Mouse (Mus musculus) heart, embryonic 14.5 days (tissue): ENCODE measurements around the gene Uba7. TPM values are rescaled to one million over a fixed set of nuclear protein-coding genes. Genes with fewer than 3 reads are reported as not detected.

Experiments used
- ATAC-seq: fragments of 200-750 bp; cut with Nextera tagmentation; 2 replicates; pipeline ENCODE4 v1.8.0; 2017; ENCODE audit warnings: low read depth, moderate TSS enrichment; ENCODE audit not compliant: insufficient number of reproducible peaks, insufficient read depth, low FRiP score
- H3K27ac ChIP-seq, 2 experiments: fragments of 200-500 bp in 1 of 2; fragments of 300-500 bp in 1 of 2; sonication (generic) in 1 of 2; replicated peaks in 1 of 2; 2 replicates each; pipeline ENCODE4 v1.5.1; 2012 to 2014; ENCODE audit warnings: low read depth in 2 of 2, low read length in 2 of 2, control low read depth in 1 of 2, mild to moderate bottlenecking in 1 of 2, mixed read lengths in 1 of 2; ENCODE audit not compliant: control insufficient read depth in 1 of 2, insufficient read depth in 1 of 2
- H3K27me3 ChIP-seq: fragments of 300-500 bp; sonication (generic); 2 replicates; pipeline ENCODE4 v1.6.1; 2014; ENCODE audit warnings: mild to moderate bottlenecking, low read length, control low read depth; ENCODE audit not compliant: control insufficient read depth, insufficient read depth
- H3K36me3 ChIP-seq: fragments of 300-500 bp; sonication (generic); 2 replicates; pipeline ENCODE4 v1.6.1; 2014; ENCODE audit warnings: mild to moderate bottlenecking, control low read depth, low read length, mixed read lengths; ENCODE audit not compliant: control insufficient read depth, insufficient read depth
- H3K4me1 ChIP-seq, 2 experiments: fragments of 200-500 bp in 1 of 2; fragments of 300-500 bp in 1 of 2; sonication (generic) in 1 of 2; 2 replicates each; pipeline ENCODE4 v1.6.1; 2012 to 2014; ENCODE audit warnings: low read length in 2 of 2, control low read depth in 1 of 2, mixed read lengths in 1 of 2; ENCODE audit not compliant: control insufficient read depth in 2 of 2, insufficient read depth in 2 of 2
- H3K4me2 ChIP-seq: fragments of 300-500 bp; sonication (generic); 2 replicates; pipeline ENCODE4 v1.6.1; 2014; ENCODE audit warnings: mild to moderate bottlenecking, low read length
- H3K4me3 ChIP-seq, 2 experiments: fragments of 200-500 bp in 1 of 2; fragments of 300-500 bp in 1 of 2; sonication (generic) in 1 of 2; 2 replicates each; pipeline ENCODE4 v1.5.1; 2012 to 2014; ENCODE audit warnings: low read length in 2 of 2, mild to moderate bottlenecking in 2 of 2, control low read depth in 1 of 2, low read depth in 1 of 2, moderate library complexity in 1 of 2; ENCODE audit not compliant: control insufficient read depth in 1 of 2, insufficient read depth in 1 of 2
- H3K9ac ChIP-seq: fragments of 300-500 bp; sonication (generic); 2 replicates; pipeline ENCODE4 v1.6.1; 2014; ENCODE audit warnings: mild to moderate bottlenecking, low read length
- H3K9me3 ChIP-seq: fragments of 300-500 bp; sonication (generic); 2 replicates; pipeline ENCODE4 v1.6.1; 2016; ENCODE audit warnings: low read length, control low read depth; ENCODE audit not compliant: control insufficient read depth
- WGBS: fragments of 180-500 bp; shearing (Covaris S2); extraction: QIAGEN DNeasy Blood & Tissue Kit; methylation state at CpG from one replicate; pipeline ENCODE4 v1.1.7; 2014; 5-methylcytosine and 5-hydroxymethylcytosine counted together
- polyA plus RNA-seq: library from polyadenylated mRNA; unstranded; fragments of >200 nt; fragmentation: Nextera tagmentation; extraction: Ambion mirVana; gene quantifications from 2 replicates; pipeline ENCODE4 v1.2.1, GENCODE M21; 2014

The Uba7 gene
- polyA plus RNA-seq, 1 experiment from 2014 or later, result 33.1 TPM

GRCm38 (mm10) chr9:107971690-107972541 is 3.4 kb upstream of the Uba7 start:
- WGBS, result 53% methylated on average over 8 of the region's 8 CpGs
- Histone ChIP-seq H3K9ac (no peak overlapping the region), H3K9me3 (no peaks in the 10 kb centered on the region), H3K27ac (peak overlapping the region; percentile 29 to 35; a peak in 1 of 4 replicates), H3K4me1 (peaks cover 18 to 33% of the 10 kb centered on the region in 2 experiments), H3K4me3 (no peak overlapping the region), H3K27me3 (no peaks in the 10 kb centered on the region), H3K4me2 (no peak overlapping the region), H3K36me3 (peaks cover 11% of the 10 kb centered on the region)
- ATAC-seq, result peak; percentile 33; the same call in 1 of the 2 replicates

- H3K27ac ChIP-seq, result peak overlapping the region; percentile 83 to 93
Measured at GRCm38 (mm10) chr9:107974491-107975171, 674 bp upstream of the Uba7 start.

GRCm38 (mm10) chr9:107978815-107979214 is 3.5 kb downstream of the Uba7 start:
- Histone ChIP-seq H3K36me3 (peaks cover 27% of the 10 kb centered on the region), H3K4me2 (no peak overlapping the region), H3K4me3 (no peak overlapping the region), H3K27ac (no peak overlapping the region), H3K4me1 (peaks cover 49 to 68% of the 10 kb centered on the region in 2 experiments), H3K9me3 (no peaks in the 10 kb centered on the region), H3K9ac (no peak overlapping the region), H3K27me3 (no peaks in the 10 kb centered on the region)
- 81% methylated on average over 12 of the region's 12 CpGs for whole genome bisulfite sequencing
- no peak for ATAC-seq

More at GRCm38 (mm10) chr9:107974491-107975171, 674 bp upstream of the Uba7 start:
- no peak for ATAC-seq
- Histone ChIP-seq H3K4me3 (no peak overlapping the region), H3K27me3 (no peaks in the 10 kb centered on the region), H3K4me1 (peaks cover 18 to 42% of the 10 kb centered on the region in 2 experiments), H3K36me3 (peaks cover 25% of the 10 kb centered on the region), H3K9ac (no peak overlapping the region), H3K4me2 (peak overlapping the region; percentile 72), H3K9me3 (no peaks in the 10 kb centered on the region)
- WGBS, result 28% methylated on average over 10 of the region's 10 CpGs

GRCm38 (mm10) chr9:107981684-107982605 is 6.6 kb downstream of the Uba7 start:
- peak overlapping the region; percentile 6 to 60; a peak in 1 of 4 replicates for H3K4me3 ChIP-seq
- H3K36me3 ChIP-seq, result peaks cover 36% of the 10 kb centered on the region
- peak; percentile 11; the same call in 1 of the 2 replicates for ATAC-seq
- H3K4me2 ChIP-seq, result peak overlapping the region; percentile 85
- peak overlapping the region; percentile 89 for H3K9ac ChIP-seq
- no peaks in the 10 kb centered on the region for H3K27me3 ChIP-seq
- H3K27ac ChIP-seq, result peak overlapping the region; percentile 99 to 100
- WGBS, result 42% methylated on average over 7 of the region's 7 CpGs
- H3K9me3 ChIP-seq, result no peaks in the 10 kb centered on the region
- H3K4me1 ChIP-seq, result peaks cover 44 to 58% of the 10 kb centered on the region in 2 experiments

- Histone ChIP-seq H3K4me1 (peaks cover 44 to 52% of the 10 kb centered on the region in 2 experiments), H3K27me3 (no peaks in the 10 kb centered on the region), H3K4me3 (peak within 1 kb of the TSS; percentile 60 to 84), H3K9ac (peak within 1 kb of the TSS; percentile 89), H3K27ac (peak within 1 kb of the TSS; percentile 99 to 100), H3K36me3 (peaks cover 30% of the 10 kb centered on the region), H3K9me3 (no peaks in the 10 kb centered on the region), H3K4me2 (peak within 1 kb of the TSS; percentile 85)
- ATAC-seq, result peak; percentile 79
- WGBS, result 8% methylated on average over 14 of the region's 14 CpGs
Measured at GRCm38 (mm10) chr9:107982681-107983346, 7.5 kb downstream of the Uba7 start, which contains the start of gene Gm20661. Gene Gm20661 (plus strand): TSS chr9:107983058.

- Histone ChIP-seq H3K4me3 (peak overlapping the region; percentile 60 to 84), H3K36me3 (peaks cover 30% of the 10 kb centered on the region), H3K27ac (peak overlapping the region; percentile 99 to 100), H3K4me2 (peak overlapping the region; percentile 85), H3K9me3 (no peaks in the 10 kb centered on the region), H3K9ac (peak overlapping the region; percentile 89), H3K27me3 (no peaks in the 10 kb centered on the region), H3K4me1 (peaks cover 44 to 49% of the 10 kb centered on the region in 2 experiments)
- 8% methylated on average over 4 of the region's 4 CpGs for WGBS
- ATAC-seq, result peak; percentile 60
Measured at GRCm38 (mm10) chr9:107983421-107983890, 8.2 kb downstream of the Uba7 start.
